Mouse (Mus musculus) cerebellum, adult 2 months (tissue): Measurements from ENCODE around the gene Gm28230. TPM values are rescaled to one million over a fixed set of nuclear protein-coding genes. Genes with fewer than 3 reads are reported as not detected.

Source experiments
- DNase-seq, 2 experiments: peaks; one replicate each; pipeline ENCODE4 v3.0.0; 2021
- H3K27ac ChIP-seq: fragments of 200-500 bp; 2 replicates; pipeline ENCODE4 v1.5.1; 2012; ENCODE audit warnings: low read length, control low read depth, inconsistent platforms; ENCODE audit not compliant: insufficient read depth
- H3K27me3 ChIP-seq: fragments of 200-500 bp; 2 replicates; pipeline ENCODE4 v1.6.1; 2012; ENCODE audit warnings: inconsistent platforms, mild to moderate bottlenecking, low read length, moderate library complexity; ENCODE audit not compliant: control insufficient read depth, insufficient read depth
- H3K4me1 ChIP-seq: fragments of 200-500 bp; 2 replicates; pipeline ENCODE4 v1.6.1; 2011; ENCODE audit warnings: low read length; ENCODE audit not compliant: control insufficient read depth, insufficient read depth
- H3K4me3 ChIP-seq: fragments of 200-500 bp; replicated peaks from 2 replicates; pipeline ENCODE3; 2011; ENCODE audit warnings: mild to moderate bottlenecking, low read depth, low read length, control low read depth; ENCODE audit not compliant: insufficient read depth
- CTCF ChIP-seq: fragments of 200-500 bp; IDR thresholded peaks from 2 replicates; pipeline ENCODE4 v1.5.1; 2011; ENCODE audit warnings: low read depth, mild to moderate bottlenecking, control low read depth, low read length, moderate library complexity, borderline replicate concordance; ENCODE audit not compliant: insufficient read depth
- POLR2A ChIP-seq: fragments of 200-500 bp; IDR thresholded peaks from 2 replicates; pipeline ENCODE4 v1.6.1; 2011; ENCODE audit warnings: low read length, control low read depth, borderline replicate concordance; ENCODE audit not compliant: insufficient read depth
- WGBS: fragments of 180-500 bp; shearing (Covaris S2); methylation state at CpG from one replicate; pipeline ENCODE4 v1.1.7; 2018; 5-methylcytosine and 5-hydroxymethylcytosine counted together
- polyA plus RNA-seq: library from polyadenylated mRNA; depleted of rRNA; stranded (reverse); fragments of >200 nt; gene quantifications from 2 replicates; pipeline ENCODE4 v1.2.3, GENCODE M21; 2012

The Gm28230 gene
- polyA plus RNA-seq, 1 experiment = 0.16 TPM

GRCm38 (mm10) chr2:74739869-74740268, 13.3 kb downstream of the Gm28230 start:
- Histone ChIP-seq H3K27ac (no peak overlapping the region), H3K4me1 (no peaks in the 10 kb centered on the region), H3K4me3 (no peak overlapping the region), H3K27me3 (peaks cover 3% of the 10 kb centered on the region; the same call in 1 of the 2 replicates)
- no peak for DNase-seq
- TF ChIP-seq POLR2A (no peak), CTCF (no peak)
- 3% methylated on average over 14 of the region's 14 CpGs for WGBS

DNA sequence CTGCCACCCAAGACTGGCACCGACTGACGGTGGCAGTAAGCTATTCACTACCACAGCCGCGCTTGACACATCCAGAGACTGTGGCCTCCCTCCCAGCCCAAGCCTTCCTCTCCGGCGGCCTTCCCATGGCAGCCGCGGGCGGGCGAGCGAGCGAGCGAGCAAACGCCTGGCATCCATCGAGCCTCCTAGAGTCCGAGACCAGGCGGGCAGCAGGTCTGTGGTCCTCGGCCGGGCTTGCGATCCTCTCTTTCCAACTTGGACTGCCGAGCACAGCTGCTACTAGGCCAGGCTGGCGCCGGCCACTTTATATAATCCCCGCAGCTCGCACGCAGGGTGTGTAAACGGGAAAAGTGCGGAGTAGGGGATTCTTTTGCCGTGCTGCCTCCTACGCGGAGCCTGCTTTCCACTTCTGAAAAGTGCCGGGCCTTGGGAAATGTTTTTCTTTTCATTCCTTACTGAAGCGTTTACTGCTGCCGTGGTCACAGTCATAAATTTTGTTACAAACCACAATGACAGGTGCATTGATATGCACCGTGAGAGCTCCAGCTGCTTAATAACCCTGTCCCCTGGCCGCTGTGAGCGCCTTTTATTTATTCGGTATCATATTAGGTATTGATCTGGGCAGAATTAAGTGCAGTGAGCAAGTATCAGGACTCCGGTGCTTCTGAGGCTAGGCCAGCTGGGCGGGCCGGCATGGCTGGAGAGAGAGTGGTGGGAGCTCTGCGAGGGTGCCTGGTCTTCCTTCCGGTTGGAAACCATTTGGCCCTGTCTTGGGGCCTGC, 14.0 kb downstream of the Gm28230 start:
- 3% methylated on average over 43 of the region's 43 CpGs for WGBS
- H3K4me3 ChIP-seq = no peak overlapping the region
- H3K27me3 ChIP-seq = peaks cover 4% of the 10 kb centered on the region; the same call in 1 of the 2 replicates
- H3K4me1 ChIP-seq = no peaks in the 10 kb centered on the region
- no peak for TF ChIP-seq POLR2A
- TF ChIP-seq CTCF = no peak
- DNase-seq = no peak
- H3K27ac ChIP-seq = no peak overlapping the region

- Histone ChIP-seq H3K4me1 (no peaks in the 10 kb centered on the region), H3K27me3 (peaks cover 3% of the 10 kb centered on the region; the same call in 1 of the 2 replicates), H3K27ac (no peak overlapping the region), H3K4me3 (no peak overlapping the region)
- no peak for DNase-seq
- no peak for TF ChIP-seq CTCF
- TF ChIP-seq POLR2A = no peak
- WGBS = 36% methylated on average over 2 of the region's 3 CpGs
Observed at GRCm38 (mm10) chr2:74741252-74741978, 14.9 kb downstream of the Gm28230 start.

GRCm38 (mm10) chr2:74741979-74742277, 15.4 kb downstream of the Gm28230 start:
- DNase-seq = no peak
- no peak overlapping the region for H3K27ac ChIP-seq
- no peaks in the 10 kb centered on the region for H3K4me1 ChIP-seq
- H3K4me3 ChIP-seq = no peak overlapping the region
- TF ChIP-seq CTCF (no peak), POLR2A (no peak)
- H3K27me3 ChIP-seq = peaks cover 3% of the 10 kb centered on the region; the same call in 1 of the 2 replicates

- Histone ChIP-seq H3K27ac (no peak overlapping the region), H3K4me3 (no peak overlapping the region), H3K4me1 (no peaks in the 10 kb centered on the region), H3K27me3 (peaks cover 7% of the 10 kb centered on the region; the same call in 1 of the 2 replicates)
- no peak for DNase-seq
- no peak for TF ChIP-seq CTCF
- TF ChIP-seq POLR2A = no peak
- 4% methylated on average over 6 of the region's 6 CpGs for WGBS
Observed at GRCm38 (mm10) chr2:74745540-74746297, 19.2 kb downstream of the Gm28230 start.

- 1% methylated on average over 58 of the region's 58 CpGs for WGBS
- H3K4me1 ChIP-seq = no peaks in the 10 kb centered on the region
- H3K27ac ChIP-seq = no peak overlapping the region
- DNase-seq = no peak
- TF ChIP-seq CTCF = no peak
- TF ChIP-seq POLR2A = no peak
- H3K27me3 ChIP-seq = peaks cover 7% of the 10 kb centered on the region; the same call in 1 of the 2 replicates
- no peak overlapping the region for H3K4me3 ChIP-seq
Observed at GRCm38 (mm10) chr2:74746298-74746921, 19.9 kb downstream of the Gm28230 start.

GRCm38 (mm10) chr2:74747006-74747405, 20.5 kb downstream of the Gm28230 start:
- Histone ChIP-seq H3K27ac (no peak overlapping the region), H3K4me1 (no peaks in the 10 kb centered on the region), H3K27me3 (peaks cover 7% of the 10 kb centered on the region; the same call in 1 of the 2 replicates), H3K4me3 (no peak overlapping the region)
- WGBS = 3% methylated on average over 24 of the region's 24 CpGs
- TF ChIP-seq POLR2A = no peak
- TF ChIP-seq CTCF = no peak
- DNase-seq = no peak
